Mouse (Mus musculus) cerebellum, postnatal 36 days (tissue): ENCODE results near the gene Slc25a39.
"Not testable (repeated sequence)": the region's sequence is repeated elsewhere in the genome, so short reads cannot be mapped to it uniquely, and the experiment has no call there.

Experiments
- DNase-seq, 2 experiments: peaks; one replicate each; pipeline ENCODE4 v3.0.0; 2021 to 2022; ENCODE audit warnings: mixed read lengths in 2 of 2

Gene Slc25a39

DNA sequence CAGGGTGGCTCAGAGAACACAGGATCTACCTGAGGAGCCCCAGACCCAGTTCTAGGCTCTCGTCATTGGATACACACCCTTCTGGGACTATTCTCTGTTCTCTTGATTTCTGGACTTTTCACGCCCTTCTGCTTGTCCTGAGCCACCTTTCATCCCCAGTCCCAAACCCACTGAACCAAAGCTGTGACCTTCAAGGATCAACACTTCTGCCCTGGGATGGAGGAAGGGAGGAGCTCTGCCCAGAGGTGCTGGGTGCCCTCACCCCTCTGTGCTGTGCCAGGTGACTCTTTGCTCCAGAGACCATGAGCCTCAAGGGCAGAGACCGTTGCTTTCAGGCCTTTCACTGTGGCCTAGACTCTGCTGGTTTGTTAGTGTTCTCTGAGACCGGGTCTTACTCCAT is 38.5 kb downstream of the Slc25a39 start:
- no peak for DNase-seq

DNA sequence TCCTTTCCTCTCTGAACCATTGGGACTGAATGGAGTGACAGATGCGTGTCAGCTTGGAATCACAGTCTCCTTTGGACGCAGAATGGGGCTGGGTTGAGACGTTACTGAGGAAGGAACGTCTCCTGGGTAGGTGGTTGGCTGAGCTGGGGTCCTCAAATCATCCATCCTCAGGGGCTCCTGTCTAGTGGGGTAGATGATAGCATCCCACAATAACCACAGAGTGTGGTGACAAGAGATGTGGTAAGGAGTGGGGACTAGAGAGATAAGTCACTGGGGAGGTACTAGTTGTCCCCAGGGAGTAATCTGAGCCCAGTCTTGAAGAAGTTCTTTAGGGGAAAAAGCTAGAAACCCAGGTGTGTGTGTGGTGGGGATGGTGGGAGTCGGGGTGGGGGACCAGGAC is 39.4 kb downstream of the Slc25a39 start:
- no peak for DNase-seq

DNA sequence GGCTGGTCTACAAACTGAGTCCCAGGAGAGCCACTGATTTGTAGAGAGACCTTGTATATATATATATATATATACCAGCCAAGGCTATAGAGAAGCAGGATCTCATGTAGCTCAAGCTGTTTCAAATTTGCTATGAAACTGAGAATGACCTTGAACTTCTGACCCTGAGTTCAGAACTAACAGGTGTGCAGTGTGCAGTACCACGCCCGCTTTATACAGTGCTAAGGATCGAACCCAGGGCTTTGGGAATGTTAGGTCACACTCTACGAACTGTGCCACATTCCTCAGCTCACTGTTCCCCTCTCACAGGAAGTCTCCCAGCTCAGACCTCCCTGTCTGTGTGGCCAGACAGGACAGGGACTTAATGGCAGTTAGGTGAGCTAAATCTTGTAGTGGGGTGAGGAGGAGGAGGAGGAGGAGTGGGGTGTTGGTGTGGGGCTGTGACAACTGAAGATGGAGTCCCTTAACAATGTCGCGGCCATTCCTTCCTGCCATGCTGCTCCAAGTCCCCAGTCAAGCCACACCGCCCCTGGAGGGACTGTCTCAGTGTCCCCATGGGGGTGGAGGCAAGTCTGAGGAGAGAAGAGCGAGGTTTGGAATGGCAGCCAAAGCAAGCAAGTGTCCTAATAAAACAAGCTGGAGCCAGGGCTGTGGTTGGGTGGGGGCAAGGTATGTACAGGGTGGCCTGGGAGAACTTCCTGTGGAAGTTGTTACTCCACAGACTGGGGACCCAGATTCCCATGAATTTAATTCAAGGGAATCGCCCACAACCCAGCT is 40.1 kb downstream of the Slc25a39 start:
- no peak for DNase-seq

DNA sequence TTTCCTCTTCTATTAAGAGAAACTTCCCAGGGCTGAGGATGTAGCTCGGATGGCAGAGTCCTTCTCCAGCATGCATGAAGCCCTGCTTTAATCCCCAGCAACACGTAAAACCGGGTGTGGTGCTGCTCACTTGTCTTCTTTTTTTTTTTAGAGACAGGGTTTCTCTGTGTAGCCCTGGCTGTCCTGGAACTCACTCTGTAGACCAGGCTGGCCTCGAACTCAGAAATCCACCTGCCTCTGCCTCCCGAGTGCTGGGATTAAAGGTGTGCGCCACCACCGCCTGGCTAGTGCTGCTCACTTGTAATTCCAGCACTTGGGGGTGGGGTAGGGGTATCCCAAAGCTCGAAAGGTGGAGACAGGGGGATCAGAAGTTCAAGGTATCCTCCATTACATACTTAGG is 41.6 kb downstream of the Slc25a39 start, which contains the start of gene Slc4a1:
Slc4a1 (minus strand) TSS at position 101 of the 400 bp plus-strand sequence.
- not testable (repeated sequence) for DNase-seq

DNA sequence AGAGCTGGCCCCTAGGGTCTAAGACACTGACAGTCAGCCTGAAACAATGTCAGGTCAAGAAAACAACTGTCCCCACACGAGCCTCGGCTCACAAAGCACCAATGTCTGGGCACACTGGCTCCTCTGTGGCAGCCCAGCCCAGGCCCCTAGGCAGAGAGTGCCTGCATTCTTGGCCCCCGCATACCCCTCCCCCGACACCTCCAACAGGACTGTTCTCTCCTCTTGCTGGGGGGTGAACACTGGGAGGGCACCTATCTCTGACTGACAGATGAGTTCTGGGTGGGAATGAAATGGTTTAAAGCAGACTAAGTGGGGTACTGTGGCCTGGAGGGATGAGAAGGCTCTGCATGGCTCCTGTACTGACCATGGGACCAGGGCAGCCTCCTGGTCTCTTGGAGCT is 42.0 kb downstream of the Slc25a39 start:
- DNase-seq, result no peak

DNA sequence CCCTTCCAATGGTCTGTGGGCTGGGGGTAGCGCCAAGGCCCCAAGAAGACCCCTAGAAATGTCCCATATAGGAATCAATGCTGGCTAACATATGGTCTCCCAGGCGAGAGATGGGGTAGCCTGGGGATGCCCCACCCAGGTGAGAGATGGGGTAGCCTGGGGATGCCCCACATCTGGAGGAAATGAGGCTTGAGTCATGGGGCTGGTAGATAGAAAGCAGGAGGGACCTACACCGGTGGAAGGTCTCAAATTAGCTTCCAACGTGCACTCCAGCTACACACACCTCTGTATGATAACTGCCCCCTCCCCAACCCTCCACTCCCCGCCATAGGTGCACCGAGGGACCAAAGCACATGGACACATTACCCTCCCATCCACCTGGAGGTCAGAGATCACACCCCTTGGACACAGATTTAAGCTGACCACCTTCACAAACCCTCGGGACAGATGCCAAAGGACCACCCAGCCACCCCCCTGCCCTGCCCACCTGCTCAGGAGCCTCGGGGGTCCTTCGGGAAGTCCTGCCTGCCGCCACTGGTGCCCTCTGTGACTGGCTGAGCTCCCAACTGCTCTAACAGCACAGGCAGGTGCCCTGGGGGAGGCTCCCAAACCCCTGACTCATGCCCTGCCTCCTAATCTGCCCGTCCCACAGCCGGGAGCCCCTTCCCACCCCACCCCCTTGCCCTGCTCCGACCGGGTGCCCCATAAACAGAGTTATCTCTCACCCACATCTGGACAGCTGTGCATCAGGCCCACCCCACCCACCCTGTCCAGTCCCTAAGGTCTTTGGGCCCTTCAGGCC is 43.0 kb downstream of the Slc25a39 start:
- DNase-seq, result no peak

DNA sequence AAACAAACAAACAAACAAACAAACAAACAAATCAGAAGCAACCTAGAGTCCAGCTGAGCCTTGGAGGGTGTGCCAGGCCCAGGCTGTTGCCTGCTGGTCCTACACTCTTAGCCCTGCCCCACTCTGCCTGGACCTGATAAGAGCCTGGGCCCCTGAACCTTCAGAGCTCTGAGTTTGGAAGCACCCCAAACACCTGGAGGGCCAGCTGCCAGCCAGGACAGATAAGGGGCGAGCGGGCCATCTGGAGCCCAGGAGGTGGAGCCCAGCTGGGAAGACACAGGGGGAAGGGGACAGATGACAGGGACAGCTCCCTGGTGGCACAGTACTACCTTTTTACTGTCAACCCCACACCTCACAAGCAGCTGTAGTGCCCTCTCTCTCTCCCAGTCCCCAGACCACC is 44.1 kb downstream of the Slc25a39 start:
- DNase-seq, result no peak

DNA sequence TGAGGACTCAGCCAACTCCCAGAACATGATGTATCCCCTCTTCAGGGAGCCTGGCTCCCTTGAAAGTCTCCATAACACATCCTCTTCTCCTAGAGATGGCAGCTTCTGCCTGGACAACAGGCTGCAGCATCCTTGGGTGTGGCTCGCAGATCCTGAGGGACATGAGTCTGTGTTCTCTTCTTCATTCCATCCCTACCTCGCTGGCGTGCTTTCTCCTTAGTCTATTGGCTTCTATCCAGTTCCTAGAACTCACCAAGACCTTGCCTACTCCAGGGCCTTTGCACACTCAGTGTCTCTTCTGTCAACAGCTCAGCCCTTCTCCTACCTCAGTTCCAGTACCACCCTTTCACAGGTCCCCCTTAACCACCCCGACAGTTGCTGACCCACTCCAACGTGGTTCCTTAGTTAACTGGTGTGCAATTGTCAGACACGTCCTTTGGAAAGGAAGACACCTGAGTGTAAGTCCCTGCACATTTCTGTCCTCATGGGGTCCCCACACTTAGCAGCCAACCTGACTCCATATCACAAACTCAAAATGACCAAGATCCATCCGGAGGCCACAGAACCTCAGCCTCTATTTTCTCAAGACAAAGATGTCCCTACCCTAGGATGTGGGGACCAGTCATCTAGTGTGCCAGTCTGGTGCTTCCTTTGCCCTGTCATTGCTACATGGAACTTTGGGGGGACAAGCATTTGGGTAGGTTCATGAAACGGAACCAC is 45.8 kb downstream of the Slc25a39 start:
- no peak for DNase-seq

DNA sequence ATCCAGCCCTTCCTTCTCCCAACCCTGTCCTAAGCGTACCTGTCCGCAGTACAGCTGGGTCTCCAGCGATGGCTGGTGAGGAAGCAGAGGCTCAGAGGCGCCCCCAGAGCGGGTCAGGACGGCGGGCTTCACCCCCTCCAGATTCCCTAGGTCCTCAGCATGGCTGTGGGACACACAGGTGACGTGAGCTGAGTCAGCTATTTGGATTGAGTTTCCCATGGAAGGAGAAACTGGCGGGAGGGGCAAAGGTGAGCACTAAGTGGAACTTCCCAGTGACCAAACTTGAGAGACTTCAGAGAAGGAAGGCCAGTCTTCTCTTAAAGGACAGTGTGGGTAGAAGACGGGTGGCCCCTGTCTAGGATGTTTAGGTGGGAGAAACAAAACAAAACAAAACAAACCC is 49.4 kb downstream of the Slc25a39 start:
- DNase-seq, result no peak

DNA sequence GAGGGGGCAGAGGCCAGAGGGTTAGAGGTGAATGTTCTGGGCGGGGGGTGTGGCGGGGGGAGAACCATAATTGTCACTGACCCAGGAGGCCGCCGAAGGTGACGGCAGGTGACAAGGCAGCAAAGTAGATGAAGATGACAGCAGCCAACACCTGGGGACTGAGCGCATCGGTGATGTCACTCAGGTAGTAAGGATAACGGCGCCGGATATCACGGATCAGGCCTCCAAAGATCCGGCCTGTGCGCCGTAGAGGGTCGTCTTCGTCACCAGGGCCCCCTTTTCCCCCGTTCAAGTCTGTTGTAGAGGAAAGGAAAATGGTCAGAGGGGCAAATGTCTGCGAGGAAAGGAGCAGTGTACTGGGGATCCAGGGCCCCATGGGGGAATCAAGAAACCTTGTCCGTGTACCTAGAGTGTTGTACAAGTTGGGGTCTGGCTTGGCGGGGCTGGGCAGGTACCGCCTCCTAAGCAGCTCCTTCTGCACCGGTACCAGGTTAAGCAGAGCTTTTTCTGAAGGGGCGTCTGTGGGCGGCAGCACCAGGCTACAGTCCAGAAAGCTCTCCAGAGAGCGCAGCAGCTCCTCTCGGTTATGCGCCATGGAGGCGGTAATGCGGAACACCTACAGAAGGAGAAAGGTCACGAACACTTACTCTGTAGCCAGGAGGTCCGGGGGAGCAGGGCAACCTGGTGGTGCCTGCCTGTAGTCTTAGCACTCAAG is 51.0 kb downstream of the Slc25a39 start:
- no peak for DNase-seq

DNA sequence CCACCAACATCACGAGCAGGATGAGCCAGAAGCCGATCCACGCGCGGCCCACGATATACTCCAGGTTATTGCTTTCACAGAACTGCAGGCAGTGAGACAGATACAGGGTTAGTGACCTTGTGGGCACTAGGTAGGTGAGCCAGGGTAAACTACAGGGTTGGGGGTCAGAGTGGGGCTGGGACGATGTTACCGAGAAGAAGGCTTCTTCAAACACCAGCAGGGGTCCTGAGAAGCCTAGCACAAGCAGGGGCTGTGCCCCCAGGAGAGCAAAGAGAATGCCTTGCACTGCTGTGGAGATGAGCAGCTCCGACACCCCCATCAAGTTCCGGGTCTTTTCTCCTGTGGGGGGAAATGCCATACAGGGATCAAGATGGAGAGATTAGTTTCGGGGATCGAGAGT is 51.6 kb downstream of the Slc25a39 start:
- no peak for DNase-seq

DNA sequence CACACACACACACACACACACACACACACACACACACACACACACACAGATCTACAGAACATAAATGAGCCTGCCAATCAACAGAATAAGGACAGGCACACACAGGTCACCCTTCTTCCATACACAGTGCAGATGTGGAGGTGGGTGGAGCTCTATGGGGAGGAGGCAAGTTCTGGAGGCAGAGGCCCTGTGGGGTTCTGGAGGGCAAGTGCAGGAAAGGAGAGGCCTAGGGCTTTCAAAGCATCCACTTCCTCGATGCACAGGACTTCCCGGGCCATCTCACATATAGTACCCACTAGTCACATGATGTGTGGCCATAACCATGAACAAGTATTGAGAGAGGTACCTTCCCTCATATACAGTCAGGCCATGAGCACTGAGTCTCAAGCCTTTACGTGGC is 52.2 kb downstream of the Slc25a39 start:
- no peak for DNase-seq

DNA sequence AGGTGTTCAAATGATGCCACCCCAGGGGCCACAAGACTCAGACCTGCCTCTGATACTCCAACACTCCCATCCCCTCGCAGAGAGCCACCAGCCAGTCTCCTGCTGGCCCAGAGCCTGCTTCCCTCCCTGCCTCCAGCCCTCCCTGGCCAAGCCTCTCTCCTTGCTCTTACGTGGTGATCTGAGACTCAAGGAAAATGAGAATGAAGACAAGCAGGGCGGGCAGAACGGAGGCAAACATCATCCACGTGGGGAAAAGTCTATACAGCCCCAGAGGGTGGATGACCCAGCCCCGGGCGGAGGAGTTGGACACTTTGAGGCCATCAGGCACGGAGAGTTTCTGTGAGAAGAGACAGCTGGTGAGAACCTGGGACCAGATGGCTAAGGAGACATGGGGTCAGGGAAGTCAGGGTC is 54.7 kb downstream of the Slc25a39 start:
- DNase-seq, result peak; percentile 67 to 68
